Mouse (Mus musculus) layer of hippocampus, postnatal 25 days (tissue): ENCODE measurements around the gene Gid8. TPM values are rescaled to one million over a fixed set of nuclear protein-coding genes. Genes with fewer than 3 reads are reported as not detected.
A peak's percentile ranks its signal among the peaks of the same experiment; 100 is the strongest.

ENCODE experiments used
- DNase-seq, 2 experiments: peaks; one replicate each; pipeline ENCODE4 v3.0.0; 2022; ENCODE audit warnings: mixed read lengths in 2 of 2, low spot score in 1 of 2; ENCODE audit errors: extremely low spot score in 1 of 2
- total RNA-seq, 2 experiments: library from RNA; stranded (reverse); gene quantifications; 2 replicates each; pipeline ENCODE4 v1.2.3; 2021

The Gid8 gene
- total RNA-seq, 2 experiments from 2014 or later, result 60.5 to 62.2 TPM

GRCm38 (mm10) chr2:180745248-180745927, 35.5 kb downstream of the Gid8 start:
- peak; percentile 80 to 96 for DNase-seq

- no peak for DNase-seq
These were observed 36.8 kb downstream of the Gid8 start for GRCm38 (mm10) chr2:180746569-180747192.

GRCm38 (mm10) chr2:180748904-180749303, 39.0 kb downstream of the Gid8 start:
- DNase-seq, result no peak

GRCm38 (mm10) chr2:180754976-180755688, 45.2 kb downstream of the Gid8 start:
- no peak for DNase-seq

GRCm38 (mm10) chr2:180755896-180756295, 46.0 kb downstream of the Gid8 start:
- DNase-seq, result peak in 1 of 2 experiments; percentile 34

- DNase-seq, result no peak
These were observed 46.9 kb downstream of the Gid8 start for GRCm38 (mm10) chr2:180756786-180757185.

DNA sequence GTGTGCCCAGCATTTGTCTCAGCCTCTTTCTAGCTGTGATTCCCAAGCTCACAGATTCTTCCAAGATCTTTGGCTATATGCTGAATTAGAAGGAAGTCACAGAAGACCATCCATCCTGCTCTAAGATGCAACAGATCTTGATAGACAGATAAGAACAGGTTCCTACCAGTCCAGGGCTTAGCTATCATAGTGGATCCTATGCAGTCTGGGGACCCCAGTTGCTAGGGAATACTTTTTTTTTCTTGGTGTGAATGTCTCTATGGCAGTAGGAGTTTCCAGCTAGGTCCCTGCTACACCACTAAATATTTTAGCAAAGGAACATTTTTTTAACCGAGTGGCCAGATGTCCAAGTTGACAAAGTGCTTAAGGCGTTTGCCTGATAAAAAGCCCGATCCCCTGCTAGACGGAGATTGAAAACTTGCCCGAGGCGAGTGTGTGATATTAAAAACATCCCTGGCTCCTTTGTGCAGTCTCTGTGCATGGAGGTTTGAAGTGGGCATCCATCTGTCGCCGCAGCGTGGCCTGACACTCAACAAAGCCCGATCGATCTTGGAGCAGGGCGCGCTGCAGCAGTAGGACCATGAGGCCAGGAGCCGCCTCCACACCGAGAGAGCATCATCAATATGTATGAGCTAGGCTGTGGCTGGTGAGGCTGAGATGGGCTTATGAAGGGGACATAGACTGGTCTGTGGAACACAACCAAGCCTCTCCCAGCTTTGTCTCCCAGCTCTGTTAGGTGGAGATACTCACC, 48.8 kb downstream of the Gid8 start:
- DNase-seq, result no peak

- DNase-seq, result no peak
These were observed 55.1 kb downstream of the Gid8 start for GRCm38 (mm10) chr2:180764986-180765385.

- DNase-seq, result no peak
These were observed 55.8 kb downstream of the Gid8 start for GRCm38 (mm10) chr2:180765713-180766112.

Other genes with a start within 250 kb of the Gid8 start
- gene Ntsr1, start 210.1 kb upstream of the Gid8 start, total RNA-seq, result 1 to 10 TPM; 4.4 TPM
- gene Mrgbp, start 128.8 kb upstream of the Gid8 start, total RNA-seq, result 10 to 100 TPM; 17.8 to 21.2 TPM
- gene Ogfr, start 120.9 kb upstream of the Gid8 start, total RNA-seq, result 10 to 100 TPM; 43.2 to 45.6 TPM
- gene Col9a3, start 112.3 kb upstream of the Gid8 start, total RNA-seq, result 10 to 100 TPM; 15.5 to 16.0 TPM
- under 1 TPM; 0.42 to 0.49 TPM for gene Tcfl5, start 67.4 kb upstream of the Gid8 start, total RNA-seq
- gene Dido1, start 118 bp upstream of the Gid8 start, total RNA-seq, result 10 to 100 TPM; 51.1 to 59.6 TPM
- gene Slc17a9, start 15.1 kb downstream of the Gid8 start, total RNA-seq, result under 1 TPM; 0.12 to 0.52 TPM
- gene Bhlhe23, start 66.8 kb downstream of the Gid8 start, total RNA-seq, result not detected
- 10 to 100 TPM; 58.7 to 62.5 TPM for gene Ythdf1, start 210.8 kb downstream of the Gid8 start, total RNA-seq
- under 1 TPM in 1 of 2 experiments, not detected in 1; 0.22 TPM for gene Birc7, start 218.9 kb downstream of the Gid8 start, total RNA-seq
- 10 to 100 TPM; 62.0 to 63.2 TPM for gene Nkain4, start 244.6 kb downstream of the Gid8 start, total RNA-seq